Mouse (Mus musculus) small intestine, adult 2 months (tissue): Measurements from ENCODE around the gene Vav3.

Experiments used
- CTCF ChIP-seq: fragments of 200-500 bp; IDR thresholded peaks from 2 replicates; pipeline ENCODE4 v1.5.1; 2012; ENCODE audit warnings: low read depth, mild to moderate bottlenecking, control low read depth, inconsistent platforms, low read length, moderate library complexity, mixed read lengths; ENCODE audit not compliant: insufficient replicate concordance, insufficient read length; ENCODE audit errors: extremely low read depth
- POLR2A ChIP-seq: fragments of 200-500 bp; IDR thresholded peaks from 2 replicates; pipeline ENCODE4 v1.6.1; 2012; ENCODE audit warnings: low read depth, mild to moderate bottlenecking, control low read depth, inconsistent platforms, low read length, moderate library complexity

- TF ChIP-seq CTCF (no peak), POLR2A (no peak)
These were observed 23.1 kb downstream of the Vav3 start for GRCm38 (mm10) chr3:109363522-109363921.
